Mouse (Mus musculus) lung, embryonic 16.5 days (tissue): ENCODE measurements around the gene Hba-x. TPM values are rescaled to one million over a fixed set of nuclear protein-coding genes. Genes with fewer than 3 reads are reported as not detected.
"Not testable (repeated sequence)": the region's sequence is repeated elsewhere in the genome, so short reads cannot be mapped to it uniquely, and the experiment has no call there.

Experiments
- ATAC-seq: fragments of 200-750 bp; cut with Nextera tagmentation; 2 replicates; pipeline ENCODE4 v1.8.0; 2017; ENCODE audit warnings: low read depth, mild to moderate bottlenecking, moderate library complexity
- H3K27ac ChIP-seq: fragments of 300-500 bp; sonication (generic); 2 replicates; pipeline ENCODE4 v1.5.1; 2014; ENCODE audit warnings: mild to moderate bottlenecking, control low read depth, low read length
- H3K27me3 ChIP-seq: fragments of 300-500 bp; sonication (generic); 2 replicates; pipeline ENCODE4 v1.6.1; 2014; ENCODE audit warnings: low read depth, low read length, mixed read lengths; ENCODE audit not compliant: control insufficient read depth, insufficient read depth
- H3K36me3 ChIP-seq: fragments of 300-500 bp; sonication (generic); 2 replicates; pipeline ENCODE4 v1.6.1; 2014; ENCODE audit warnings: low read length; ENCODE audit not compliant: control insufficient read depth, insufficient read depth
- H3K4me1 ChIP-seq: fragments of 300-500 bp; sonication (generic); replicated peaks from 2 replicates; pipeline ENCODE4 v1.6.1; 2014; ENCODE audit warnings: low read length, mixed read lengths; ENCODE audit not compliant: control insufficient read depth, insufficient read depth
- H3K4me2 ChIP-seq: fragments of 300-500 bp; sonication (generic); 2 replicates; pipeline ENCODE4 v1.6.1; 2014; ENCODE audit warnings: low read depth, low read length, control low read depth
- H3K4me3 ChIP-seq: fragments of 300-500 bp; sonication (generic); 2 replicates; pipeline ENCODE4 v1.5.1; 2014; ENCODE audit warnings: mild to moderate bottlenecking, low read length, control low read depth
- H3K9ac ChIP-seq: fragments of 300-500 bp; sonication (generic); 2 replicates; pipeline ENCODE4 v1.6.1; 2014; ENCODE audit warnings: low read length, control low read depth
- H3K9me3 ChIP-seq: fragments of 300-500 bp; sonication (generic); 2 replicates; pipeline ENCODE4 v1.6.1; 2016; ENCODE audit warnings: low read length; ENCODE audit not compliant: control insufficient read depth
- WGBS: fragments of 180-500 bp; shearing (Covaris S2); extraction: QIAGEN DNeasy Blood & Tissue Kit; methylation state at CpG from one replicate; pipeline ENCODE4 v1.1.7; 2014; 5-methylcytosine and 5-hydroxymethylcytosine counted together
- polyA plus RNA-seq: library from polyadenylated mRNA; unstranded; fragments of >200 nt; fragmentation: Nextera tagmentation; extraction: Ambion mirVana; gene quantifications from 2 replicates; pipeline ENCODE4 v1.2.1, GENCODE M21; 2015

Gene Hba-x
- polyA plus RNA-seq, 1 experiment from 2014 or later, result 68.2 TPM

GRCm38 (mm10) chr11:32280646-32281045, 4.4 kb downstream of the Hba-x start:
- Histone ChIP-seq H3K9ac (no peak overlapping the region), H3K4me3 (no peak overlapping the region), H3K4me1 (no peaks in the 10 kb centered on the region), H3K36me3 (no peaks in the 10 kb centered on the region), H3K4me2 (no peak overlapping the region), H3K27me3 (peaks cover 8% of the 10 kb centered on the region), H3K27ac (no peak overlapping the region), H3K9me3 (no peaks in the 10 kb centered on the region)
- 55% methylated on average over 2 of the region's 2 CpGs for WGBS
- no peak for ATAC-seq

GRCm38 (mm10) chr11:32281416-32282144, 5.4 kb downstream of the Hba-x start:
- no peak overlapping the region for H3K4me2 ChIP-seq
- no peaks in the 10 kb centered on the region for H3K36me3 ChIP-seq
- H3K27ac ChIP-seq, result no peak overlapping the region
- H3K9ac ChIP-seq, result no peak overlapping the region
- H3K9me3 ChIP-seq, result no peaks in the 10 kb centered on the region
- H3K4me3 ChIP-seq, result no peak overlapping the region
- peaks cover 8% of the 10 kb centered on the region for H3K27me3 ChIP-seq
- no peak for ATAC-seq
- H3K4me1 ChIP-seq, result no peaks in the 10 kb centered on the region
- 59% methylated on average over 1 of the region's 1 CpGs for WGBS

DNA sequence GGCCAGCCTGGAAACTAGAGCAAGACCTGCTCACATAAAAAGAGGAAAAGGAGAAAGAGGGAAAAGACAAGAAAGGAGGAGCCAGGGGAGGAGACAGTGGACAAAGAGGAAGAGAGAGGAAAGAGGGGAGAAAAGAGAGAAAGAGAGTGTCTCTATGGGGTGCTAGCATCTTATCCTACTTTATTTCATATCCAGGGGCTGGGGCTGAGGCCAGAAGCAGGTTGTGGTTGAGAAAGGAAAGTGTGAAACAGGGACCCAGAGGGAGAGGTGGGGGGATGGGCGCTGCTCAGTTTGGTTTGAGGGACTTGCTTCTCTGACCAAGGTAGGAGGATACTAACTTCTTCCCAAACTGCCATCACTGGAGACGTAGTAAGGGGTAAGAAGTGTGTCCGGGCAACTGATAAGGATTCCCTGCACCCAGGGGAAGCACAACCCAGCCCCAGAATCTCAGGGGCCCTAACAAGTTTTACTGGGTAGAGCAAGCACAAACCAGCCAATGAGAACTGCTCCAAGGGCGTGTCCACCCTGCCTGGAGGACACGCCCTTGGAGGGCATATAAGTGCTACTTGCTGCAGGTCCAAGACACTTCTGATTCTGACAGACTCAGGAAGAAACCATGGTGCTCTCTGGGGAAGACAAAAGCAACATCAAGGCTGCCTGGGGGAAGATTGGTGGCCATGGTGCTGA, 7.0 kb downstream of the Hba-x start, which contains the start of gene Hba-a1:
Gene Hba-a1 (plus strand): TSS at position 421 of the 687 bp plus-strand sequence.
- H3K4me1 ChIP-seq, H3K9me3 ChIP-seq, H3K9ac ChIP-seq, H3K27ac ChIP-seq, ATAC-seq, H3K27me3 ChIP-seq, H3K36me3 ChIP-seq, H3K4me2 ChIP-seq, H3K4me3 ChIP-seq: not testable (repeated sequence)
- no CpG with 5 or more reads among the region's 5 CpGs for WGBS

- H3K9ac ChIP-seq, H3K27ac ChIP-seq, H3K4me3 ChIP-seq, H3K4me2 ChIP-seq, H3K9me3 ChIP-seq, H3K36me3 ChIP-seq, H3K4me1 ChIP-seq, ATAC-seq, H3K27me3 ChIP-seq: not testable (repeated sequence)
- 24% methylated on average over 2 of the region's 2 CpGs for WGBS
Observed at GRCm38 (mm10) chr11:32284582-32284981, 8.4 kb downstream of the Hba-x start.

GRCm38 (mm10) chr11:32285031-32285775, 9.0 kb downstream of the Hba-x start:
- no peak for ATAC-seq
- no peak overlapping the region for H3K4me3 ChIP-seq

GRCm38 (mm10) chr11:32285887-32286286, 9.7 kb downstream of the Hba-x start:
- not testable (repeated sequence) for H3K9me3 ChIP-seq, H3K4me3 ChIP-seq, H3K9ac ChIP-seq, H3K4me2 ChIP-seq, H3K27ac ChIP-seq, H3K4me1 ChIP-seq, H3K27me3 ChIP-seq, ATAC-seq, H3K36me3 ChIP-seq

More at GRCm38 (mm10) chr11:32285031-32285775, 9.0 kb downstream of the Hba-x start:
- no peaks in the 10 kb centered on the region for H3K4me1 ChIP-seq
- no peaks in the 10 kb centered on the region for H3K36me3 ChIP-seq
- no peaks in the 10 kb centered on the region for H3K9me3 ChIP-seq
- H3K27ac ChIP-seq, result no peak overlapping the region
- no peak overlapping the region for H3K9ac ChIP-seq
- peaks cover 2% of the 10 kb centered on the region; the same call in 1 of the 2 replicates for H3K27me3 ChIP-seq
- no peak overlapping the region for H3K4me2 ChIP-seq
- 74% methylated on average over 7 of the region's 7 CpGs for WGBS

DNA sequence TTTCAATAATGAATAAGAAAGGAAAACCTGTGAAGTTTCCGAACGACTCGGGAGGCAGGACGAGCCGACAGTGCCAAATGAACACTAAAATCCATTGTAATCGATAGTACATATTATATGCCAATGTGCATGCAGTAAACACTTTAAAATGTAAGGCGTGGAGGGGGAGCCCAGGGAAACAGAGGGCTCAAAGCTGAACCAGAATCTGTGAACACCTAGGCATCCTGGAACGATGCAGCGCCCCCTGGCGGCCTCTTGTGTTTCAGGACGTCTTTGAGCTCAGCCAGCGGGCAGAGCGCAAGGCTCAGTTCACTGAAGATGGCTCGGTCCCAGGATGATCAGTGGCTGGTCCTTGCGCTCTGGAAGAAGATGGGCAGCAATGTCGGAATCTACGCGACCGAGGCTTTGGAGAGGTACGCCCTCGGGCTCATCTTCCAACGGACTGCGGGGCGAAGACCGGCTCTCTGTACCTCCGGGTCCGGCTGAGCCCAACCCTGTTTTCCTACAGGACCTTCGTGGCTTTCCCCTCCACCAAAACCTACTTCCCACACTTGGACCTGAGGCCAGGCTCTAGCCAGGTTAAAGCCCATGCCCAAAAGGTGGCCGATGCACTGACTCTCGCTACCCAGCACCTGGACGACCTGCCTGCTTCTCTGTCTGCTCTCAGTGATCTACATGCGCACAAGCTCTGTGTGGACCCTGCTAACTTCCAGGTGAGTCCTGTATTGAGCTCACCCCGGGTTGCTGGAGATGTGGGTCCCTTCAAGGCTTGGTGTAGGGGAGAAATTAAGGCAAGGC, 10.7 kb downstream of the Hba-x start, which contains the start of gene Hbq1b:
Gene Hbq1b (plus strand): TSS at position 271 of the 798 bp plus-strand sequence.
- H3K36me3 ChIP-seq, H3K27ac ChIP-seq, H3K4me1 ChIP-seq, H3K27me3 ChIP-seq, H3K9me3 ChIP-seq: not testable (repeated sequence)
- ATAC-seq, result peak; percentile 72
- 0 out of 2 replicates have a peak within 1 kb of the TSS, but pooled peaks have one; percentile 6 for H3K9ac ChIP-seq
- WGBS, result 17% methylated on average over 30 of the region's 33 CpGs
- H3K4me3 ChIP-seq, result 0 out of 2 replicates have a peak within 1 kb of the TSS, but pooled peaks have one; percentile 17
- peak within 1 kb of the TSS; percentile 42; the same call in 1 of the 2 replicates for H3K4me2 ChIP-seq

GRCm38 (mm10) chr11:32287493-32287825, 11.3 kb downstream of the Hba-x start:
- peaks cover 2% of the 10 kb centered on the region; the same call in 1 of the 2 replicates for H3K27me3 ChIP-seq
- H3K9me3 ChIP-seq, result no peaks in the 10 kb centered on the region
- no peak overlapping the region for H3K27ac ChIP-seq
- 53% methylated on average over 9 of the region's 9 CpGs for WGBS
- ATAC-seq, result no peak
- H3K4me2 ChIP-seq, result no peak overlapping the region
- H3K9ac ChIP-seq, result no peak overlapping the region
- no peaks in the 10 kb centered on the region for H3K36me3 ChIP-seq
- H3K4me1 ChIP-seq, result no peaks in the 10 kb centered on the region
- H3K4me3 ChIP-seq, result no peak overlapping the region
